In genomic region chr5:25705567-25706349, GRCm38 (mm10) we compare ENCODE assay signal across 8 mouse cellular contexts. TPM values are rescaled to one million over a fixed set of nuclear protein-coding genes. Genes with fewer than 3 reads are reported as not detected.
DNase-seq lines count a peak whose midpoint lies in the region; ATAC-seq lines count a peak whose summit lies in the region.

Gene Xrcc2, minus strand, starts transcription at chr5:25705825.

- no peaks in the 10 kb centered on the region for H3K36me3 ChIP-seq in hindbrain, embryonic 14.5 days (replicated peaks; ENCODE audit: control insufficient read depth, insufficient read depth)

- H3K4me2 ChIP-seq in hindbrain, embryonic 14.5 days (replicated peaks) = peak within 1 kb of the TSS; percentile 83

- peak within 1 kb of the TSS; percentile 69 for H3K9ac ChIP-seq in hindbrain, embryonic 14.5 days

- 7% methylated on average over 51 of the region's 51 CpGs for WGBS in hindbrain, embryonic 14.5 days

- peak; percentile 97 for ATAC-seq in hindbrain, embryonic 14.5 days (ENCODE audit: low FRiP score)

- H3K27ac ChIP-seq in hindbrain, embryonic 14.5 days = 0 out of 2 replicates have a peak within 1 kb of the TSS, but pooled peaks have one; percentile 56

- DNase-seq in NIH3T3 (ENCODE audit: low read depth) = peak; percentile 99
- peak; percentile 99 for DNase-seq in cerebellum, postnatal 10 days
- DNase-seq in frontal cortex, postnatal 14 days (ENCODE audit: low spot score in 2 of 2) = peak; percentile 93 to 97
- DNase-seq in hindbrain, embryonic 14.5 days (ENCODE audit: low spot score) = peak; percentile 99
- peak; percentile 95 to 96 for DNase-seq in layer of hippocampus, postnatal 36 days
- DNase-seq in lung, postnatal 36 days = peak; percentile 96
- peak; percentile 96 for DNase-seq in retina, postnatal 1 day
- peak; percentile 92 for DNase-seq in urinary bladder, adult 18-20 months (ENCODE audit: low spot score in 2 of 2)

- no peaks in the 10 kb centered on the region for H3K27me3 ChIP-seq in hindbrain, embryonic 14.5 days (ENCODE audit: control insufficient read depth, insufficient read depth, low read length)

- peaks cover 6% of the 10 kb centered on the region for H3K4me1 ChIP-seq in hindbrain, embryonic 14.5 days (replicated peaks; ENCODE audit: control insufficient read depth, insufficient read depth, low read length)

- H3K4me3 ChIP-seq in hindbrain, embryonic 14.5 days (replicated peaks; ENCODE audit: low read length) = peak within 1 kb of the TSS; percentile 69

- H3K9me3 ChIP-seq in hindbrain, embryonic 14.5 days (ENCODE audit: control insufficient read depth, low read length) = no peaks in the 10 kb centered on the region

RNA-seq across cellular contexts. Expression of gene Xrcc2, which starts in this region (rescaled TPM):
- 3.7 and 5.2 TPM in 2 replicates for polyA plus RNA-seq in hindbrain, embryonic 14.5 days (2014; fragmentation: Nextera tagmentation; extraction: Ambion mirVana)
- total RNA-seq in layer of hippocampus, postnatal 36 days (2021) = 1 to 10 TPM; 5.2 to 6.8 TPM

Comparison
In these comparisons a context has a peak if more than half of its experiments do, and no peak if none do; other contexts are left out.
1. Peak in every context shown above with its lines: DNase-seq, ATAC-seq, H3K4me3 ChIP-seq and H3K27ac ChIP-seq.